Mouse (Mus musculus) layer of hippocampus, adult 9-10 months (tissue): Measurements from ENCODE around the gene Ppp1r18.

Experiments used
- DNase-seq: peaks from one replicate; pipeline ENCODE4 v3.0.0; 2022; ENCODE audit warnings: low spot score

Ppp1r18 gene

DNA sequence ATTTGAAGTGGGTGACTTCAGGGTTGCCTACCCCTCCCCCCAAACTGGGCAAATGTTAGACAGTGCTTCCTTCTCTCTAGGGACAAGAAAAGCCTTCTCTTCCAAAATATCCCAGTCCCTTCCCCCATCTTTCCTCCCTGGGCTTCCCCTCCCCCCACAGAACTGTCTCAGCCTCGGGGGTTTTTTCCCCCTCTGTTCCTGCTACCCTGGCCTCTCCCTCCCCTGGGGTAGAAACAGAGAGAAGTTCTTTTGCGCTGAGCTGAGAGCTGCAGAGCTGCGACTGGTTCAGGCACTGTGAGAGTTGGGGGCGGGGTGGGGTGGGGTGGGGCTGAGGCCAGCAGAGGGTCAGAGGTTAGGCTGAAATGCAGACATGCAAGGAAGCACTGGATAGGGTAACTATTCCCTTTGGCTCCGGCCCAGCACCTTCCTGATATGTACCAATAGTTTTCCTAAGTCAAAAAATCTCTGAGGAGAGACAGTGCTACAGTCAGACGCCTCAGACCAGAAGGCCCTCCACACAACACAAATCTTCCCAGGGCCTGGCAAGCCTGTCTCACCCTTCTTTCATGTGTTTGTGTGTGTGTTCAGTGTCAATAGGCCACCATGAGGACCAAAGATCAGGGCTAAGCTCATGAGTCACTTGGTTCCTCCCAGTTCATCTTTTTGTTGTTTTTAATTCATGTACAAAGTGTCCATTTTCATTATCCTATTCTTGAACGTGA, 4.1 kb downstream of the Ppp1r18 start:
- no peak for DNase-seq

GRCm38 (mm10) chr17:35870151-35870883, 4.9 kb downstream of the Ppp1r18 start:
- DNase-seq = no peak

- no peak for DNase-seq
Observed at GRCm38 (mm10) chr17:35870884-35871696, 5.7 kb downstream of the Ppp1r18 start.

DNA sequence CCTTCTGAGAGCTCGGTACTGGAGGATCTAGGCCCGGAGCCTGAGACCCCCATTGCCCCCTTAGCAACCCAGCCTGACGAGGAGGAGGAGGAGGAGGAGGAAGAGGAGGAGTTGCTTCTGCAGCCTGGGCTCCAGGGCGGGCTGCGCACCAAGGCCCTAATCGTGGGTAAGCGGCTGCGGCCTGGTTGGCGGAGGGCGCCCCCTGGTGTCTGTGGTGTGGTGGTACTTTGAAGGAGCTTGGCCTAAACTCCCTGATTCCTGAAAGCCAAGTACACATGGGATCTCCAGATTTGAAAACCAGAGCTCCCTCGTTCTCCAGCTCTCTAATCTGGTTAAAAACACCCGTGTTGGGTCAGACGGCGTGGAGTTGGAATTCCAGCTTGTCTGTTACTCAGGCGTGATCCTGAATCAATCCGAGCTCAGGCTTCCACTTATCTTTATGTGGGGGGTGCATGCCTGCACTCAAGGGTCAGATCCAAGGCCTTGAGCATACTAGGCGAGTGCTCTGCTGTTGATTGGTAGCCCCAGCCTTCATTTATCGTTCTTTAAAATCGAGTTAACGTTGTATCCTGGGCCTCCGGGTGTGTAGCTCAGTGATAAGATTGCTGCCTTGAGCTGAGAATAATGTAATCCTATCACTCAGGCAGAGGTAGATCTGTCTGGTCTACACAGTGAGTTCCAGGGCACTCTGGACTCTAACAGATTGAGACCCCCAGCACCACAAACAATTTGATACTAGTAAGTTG, 8.6 kb downstream of the Ppp1r18 start:
- DNase-seq = no peak

- DNase-seq = no peak
Observed at GRCm38 (mm10) chr17:35874721-35875120, 9.3 kb downstream of the Ppp1r18 start.

DNA sequence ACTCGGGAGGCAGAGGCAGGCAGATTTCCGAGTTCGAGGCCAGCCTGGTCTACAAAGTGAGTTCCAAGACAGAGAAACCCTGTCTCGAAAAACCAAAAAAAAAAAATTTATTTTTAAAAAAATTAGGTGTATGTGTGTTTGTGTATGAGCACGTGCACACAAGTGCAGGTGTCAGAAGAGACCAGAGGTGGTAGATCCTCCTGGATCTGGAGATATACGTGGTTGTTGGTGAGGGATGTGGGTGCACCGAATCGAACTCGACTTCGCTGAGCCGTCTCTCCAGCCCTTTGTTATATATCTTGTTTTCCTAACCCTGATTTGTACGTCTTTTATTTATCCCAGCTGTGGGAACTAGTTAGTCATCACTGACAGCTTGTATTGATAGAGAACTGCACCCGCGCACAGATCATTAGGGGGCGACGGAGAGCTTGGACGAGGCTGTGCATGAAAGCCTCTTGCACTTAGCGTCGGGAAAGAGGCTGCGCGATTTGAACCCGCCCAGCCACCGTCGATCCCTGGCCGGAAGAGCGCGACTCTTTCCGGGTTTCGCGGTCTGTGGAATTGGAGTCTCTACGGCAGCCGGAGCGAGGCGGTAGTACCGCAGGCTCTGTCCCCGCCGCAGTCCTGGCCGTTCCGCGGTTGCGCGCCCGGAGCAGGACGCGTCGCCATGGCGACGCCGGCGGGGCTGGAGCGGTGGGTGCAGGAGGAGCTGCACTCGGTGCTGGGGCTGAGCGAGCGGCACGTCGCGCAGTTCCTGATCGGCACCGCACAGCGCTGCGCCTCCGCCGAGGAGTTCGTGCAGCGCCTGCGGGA, 14.1 kb downstream of the Ppp1r18 start, which contains the start of gene Dhx16:
Gene Dhx16, plus strand, starts transcription at position 575 of the 813 bp plus-strand sequence.
- DNase-seq = peak; percentile 93

DNA sequence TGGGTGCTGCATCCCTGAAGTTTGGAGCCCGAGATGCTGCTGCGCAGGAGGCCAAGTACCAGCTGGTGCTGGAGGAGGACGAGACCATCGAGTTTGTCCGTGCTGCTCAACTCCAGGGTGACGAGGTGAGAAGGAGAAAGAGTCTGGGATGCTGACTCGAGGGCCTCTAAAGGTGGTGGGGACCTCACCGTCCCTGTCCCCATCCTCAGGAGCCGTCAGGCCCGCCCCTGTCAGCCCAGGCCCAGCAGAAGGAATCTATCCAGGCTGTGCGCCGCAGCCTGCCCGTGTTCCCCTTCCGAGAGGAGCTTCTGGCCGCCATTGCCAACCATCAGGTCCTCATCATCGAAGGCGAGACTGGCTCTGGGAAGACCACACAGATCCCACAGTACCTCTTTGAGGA, 17.5 kb downstream of the Ppp1r18 start:
- DNase-seq = no peak

- DNase-seq = no peak
Observed at GRCm38 (mm10) chr17:35883777-35884176, 18.4 kb downstream of the Ppp1r18 start.

- DNase-seq = no peak
Observed at GRCm38 (mm10) chr17:35887725-35888124, 22.3 kb downstream of the Ppp1r18 start.

DNA sequence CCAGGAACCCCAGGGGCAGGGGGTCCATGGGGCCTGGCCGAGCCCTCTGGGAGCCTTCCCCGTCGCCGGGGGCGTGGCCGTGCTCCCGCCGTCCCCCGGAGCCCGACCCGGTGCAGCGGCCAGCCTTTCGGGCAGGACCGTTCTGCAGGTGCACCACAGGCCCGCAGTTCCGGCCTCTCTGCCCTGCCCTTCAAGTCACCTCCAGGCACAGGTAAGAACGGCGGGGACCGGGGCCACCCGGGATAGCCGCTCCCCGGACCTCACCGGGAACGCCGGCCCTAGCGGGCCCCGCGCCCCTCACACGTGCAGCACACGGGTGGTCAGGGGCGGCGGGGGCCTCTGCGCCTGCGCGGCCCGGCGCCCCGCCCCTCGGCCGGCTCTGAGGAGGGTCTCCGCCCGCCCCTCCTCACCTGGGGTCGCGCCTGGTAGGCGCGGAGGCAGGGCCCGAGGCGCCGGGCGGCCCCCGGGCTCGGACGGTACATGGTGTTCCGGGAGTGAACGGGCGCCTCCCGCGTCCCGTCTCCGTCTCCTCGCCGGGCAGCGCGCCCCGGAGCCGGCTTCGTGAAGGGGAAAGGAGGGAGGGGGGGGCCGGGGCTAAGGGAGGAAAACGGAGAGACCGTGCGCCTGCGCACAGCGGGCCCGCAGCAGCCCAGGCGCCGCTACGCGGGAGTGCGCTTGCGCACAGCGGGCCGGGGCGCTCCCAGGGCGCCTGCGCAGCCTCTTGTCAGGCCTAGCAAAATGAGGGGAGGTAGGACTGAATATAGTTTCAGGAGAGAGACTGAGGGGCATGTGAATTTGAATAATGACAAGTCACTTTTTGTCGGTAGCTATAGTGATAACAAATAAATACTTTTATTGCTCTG, 31.6 kb downstream of the Ppp1r18 start, which contains the start of gene 2310061I04Rik:
Gene 2310061I04Rik, minus strand, starts transcription at position 651 of the 863 bp plus-strand sequence.
- peak; percentile 60 for DNase-seq

DNA sequence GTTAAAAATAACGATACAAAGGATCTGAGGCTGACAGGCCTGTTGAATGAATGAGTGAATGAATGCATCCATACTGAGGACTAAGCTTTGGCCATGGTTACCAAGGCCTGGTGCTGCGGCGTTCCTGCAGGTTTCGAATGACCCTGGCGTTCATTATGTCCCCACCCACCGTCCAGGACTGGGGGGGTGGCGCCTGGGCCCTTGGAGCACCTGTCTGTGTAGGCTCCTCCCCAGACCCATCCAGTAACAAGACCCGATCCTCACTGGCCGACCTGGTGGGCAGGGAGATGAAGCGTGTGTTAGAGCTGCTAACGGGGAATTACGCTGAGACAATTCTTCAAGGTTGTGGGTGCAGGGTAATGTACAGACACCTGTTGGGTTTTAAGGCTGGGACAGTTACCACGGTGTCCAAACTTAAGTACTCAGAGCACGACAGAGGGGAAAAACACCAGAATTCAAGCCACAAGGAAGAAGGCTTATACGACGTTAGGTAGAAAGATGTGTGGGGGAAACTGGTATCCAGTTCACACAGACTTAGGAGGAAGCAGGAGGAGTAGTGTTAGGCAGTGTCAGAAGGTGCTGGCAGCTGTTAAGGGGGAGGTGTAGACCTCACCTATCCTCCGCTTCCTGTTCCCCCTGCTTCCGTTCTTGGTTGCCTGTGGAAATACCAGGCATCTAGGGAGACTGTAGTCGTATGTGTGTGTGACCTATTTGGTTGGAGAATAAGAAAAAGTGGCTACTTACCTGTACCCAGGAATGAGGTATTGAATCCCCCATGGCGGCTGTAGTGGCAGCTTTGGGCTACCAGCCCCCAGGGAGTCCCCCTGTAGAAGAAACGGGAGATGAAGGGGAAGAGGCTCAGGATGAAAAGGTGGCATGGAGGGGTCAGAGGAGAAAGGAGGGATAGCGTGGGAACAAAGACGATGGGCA, 32.5 kb downstream of the Ppp1r18 start:
- no peak for DNase-seq

- no peak for DNase-seq
Observed at GRCm38 (mm10) chr17:35900636-35901035, 35.2 kb downstream of the Ppp1r18 start.

DNA sequence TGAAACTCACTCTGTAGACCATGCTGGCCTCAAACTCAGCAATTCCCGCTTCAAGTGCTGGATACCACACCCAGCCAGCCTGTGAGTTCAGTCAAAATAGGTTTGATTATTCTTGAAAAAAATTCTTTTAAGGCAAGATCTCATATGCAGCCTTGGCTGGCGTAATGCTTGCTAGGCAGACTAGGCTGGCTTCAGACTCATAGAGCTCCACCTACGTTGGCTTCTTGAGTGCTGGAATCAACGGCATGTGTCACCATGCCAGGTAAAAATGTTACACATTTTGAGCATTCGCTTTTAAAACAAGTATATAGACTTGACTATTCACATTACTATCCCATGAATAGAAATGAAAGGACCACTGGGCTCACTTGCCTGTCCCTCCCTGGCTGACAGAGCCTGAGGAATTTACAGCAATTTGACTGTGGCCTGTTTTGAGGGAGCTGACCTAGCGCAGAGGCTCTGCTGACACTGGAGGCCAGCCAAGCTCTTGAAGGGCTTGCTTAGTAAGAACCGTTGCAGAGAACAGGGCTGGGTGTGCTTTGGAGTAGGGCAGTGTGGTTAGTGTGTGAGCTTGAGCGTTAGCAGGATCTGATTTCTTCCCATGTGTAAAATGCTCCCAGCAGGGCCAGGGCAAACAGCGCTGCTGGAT, 38.1 kb downstream of the Ppp1r18 start:
- no peak for DNase-seq

GRCm38 (mm10) chr17:35903992-35904355, 38.6 kb downstream of the Ppp1r18 start:
- DNase-seq = no peak

DNA sequence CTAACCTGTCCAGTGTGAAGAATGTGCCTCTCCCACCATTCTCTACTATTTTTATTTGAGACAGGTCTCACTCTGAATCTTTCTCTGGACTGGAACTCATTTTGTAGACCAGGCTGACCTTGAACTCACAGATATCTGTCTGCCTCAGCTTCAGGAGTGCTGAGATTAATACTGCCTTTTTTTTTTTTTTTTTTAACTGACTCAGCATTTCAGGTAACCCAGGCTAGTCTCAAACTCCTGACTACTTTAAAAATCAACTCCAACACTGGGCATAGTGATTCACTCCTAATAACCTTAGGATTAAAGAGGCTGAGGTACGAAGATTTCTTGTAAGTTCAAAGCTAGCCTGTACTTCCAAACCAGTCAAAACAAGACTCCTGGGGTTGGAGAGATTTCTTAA, 40.2 kb downstream of the Ppp1r18 start:
- no peak for DNase-seq

DNA sequence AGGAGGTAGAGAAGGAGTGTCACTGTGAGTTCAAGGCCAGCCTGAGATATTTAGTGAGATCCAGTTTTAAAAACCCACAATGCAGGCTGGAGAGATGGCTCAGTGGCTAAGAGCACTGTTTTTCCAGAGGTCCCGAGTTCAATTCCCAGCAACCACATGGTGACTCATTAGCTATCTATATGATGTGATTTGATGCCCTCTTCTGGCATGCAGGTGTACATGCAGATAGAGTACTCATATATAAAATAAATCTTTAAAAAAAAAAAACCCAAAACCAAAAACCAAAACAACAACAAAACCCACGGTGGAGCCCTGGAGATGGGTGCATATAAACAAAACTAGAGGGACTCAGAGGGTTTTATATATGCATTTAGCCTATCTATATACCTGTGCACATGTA, 42.2 kb downstream of the Ppp1r18 start:
- DNase-seq = no peak

DNA sequence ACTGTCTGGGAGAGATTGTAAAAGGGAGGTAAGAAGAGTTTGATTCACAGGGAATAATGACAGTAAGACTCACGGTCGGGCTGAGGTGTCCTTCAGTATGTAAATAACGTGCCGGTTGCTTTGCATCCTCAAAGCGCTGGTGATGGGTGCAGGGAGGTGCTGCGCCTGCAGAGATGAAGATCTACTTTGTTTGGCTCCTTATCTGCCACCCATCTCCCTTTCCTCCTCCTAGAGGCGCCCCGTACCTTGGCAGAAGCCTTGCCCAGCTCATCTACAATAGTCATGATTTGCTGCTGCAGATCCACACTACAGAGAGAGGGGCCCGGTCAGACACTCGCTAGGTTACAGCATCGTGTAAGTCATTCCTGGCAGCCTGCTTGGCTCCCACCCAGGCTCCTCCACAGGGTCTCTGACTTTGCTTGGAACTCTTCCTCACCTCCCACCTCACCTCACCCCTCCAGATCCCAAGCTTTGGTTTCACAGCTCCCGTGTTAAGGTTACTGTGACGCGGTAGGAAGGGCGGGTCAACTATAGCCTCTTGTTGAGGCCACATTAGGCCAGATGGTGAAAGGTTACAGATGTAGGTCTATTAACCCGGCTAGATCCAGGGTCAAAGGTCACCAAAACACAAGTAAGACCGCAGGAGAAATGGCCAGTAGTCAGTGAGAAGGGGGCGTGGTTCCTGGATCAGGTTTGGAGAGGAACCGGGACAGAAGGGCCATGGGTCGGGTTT, 44.0 kb downstream of the Ppp1r18 start:
- no peak for DNase-seq

- peak; percentile 79 for DNase-seq
Observed at GRCm38 (mm10) chr17:35909919-35910369, 44.6 kb downstream of the Ppp1r18 start, which contains the start of gene Atat1. Atat1 (minus strand) TSS chr17:35910075.
